Mouse (Mus musculus) ES-Bruce4 (cell line): ENCODE results near the gene Vmn1r55.

Experiments
- CTCF ChIP-seq: IDR thresholded peaks from one replicate; pipeline ENCODE4 v1.8.1; 2011; ENCODE audit warnings: low read depth, low read length
- POLR2A ChIP-seq: IDR thresholded peaks from one replicate; pipeline ENCODE4 v1.8.1; 2011; ENCODE audit warnings: low read length; ENCODE audit not compliant: insufficient read depth

DNA sequence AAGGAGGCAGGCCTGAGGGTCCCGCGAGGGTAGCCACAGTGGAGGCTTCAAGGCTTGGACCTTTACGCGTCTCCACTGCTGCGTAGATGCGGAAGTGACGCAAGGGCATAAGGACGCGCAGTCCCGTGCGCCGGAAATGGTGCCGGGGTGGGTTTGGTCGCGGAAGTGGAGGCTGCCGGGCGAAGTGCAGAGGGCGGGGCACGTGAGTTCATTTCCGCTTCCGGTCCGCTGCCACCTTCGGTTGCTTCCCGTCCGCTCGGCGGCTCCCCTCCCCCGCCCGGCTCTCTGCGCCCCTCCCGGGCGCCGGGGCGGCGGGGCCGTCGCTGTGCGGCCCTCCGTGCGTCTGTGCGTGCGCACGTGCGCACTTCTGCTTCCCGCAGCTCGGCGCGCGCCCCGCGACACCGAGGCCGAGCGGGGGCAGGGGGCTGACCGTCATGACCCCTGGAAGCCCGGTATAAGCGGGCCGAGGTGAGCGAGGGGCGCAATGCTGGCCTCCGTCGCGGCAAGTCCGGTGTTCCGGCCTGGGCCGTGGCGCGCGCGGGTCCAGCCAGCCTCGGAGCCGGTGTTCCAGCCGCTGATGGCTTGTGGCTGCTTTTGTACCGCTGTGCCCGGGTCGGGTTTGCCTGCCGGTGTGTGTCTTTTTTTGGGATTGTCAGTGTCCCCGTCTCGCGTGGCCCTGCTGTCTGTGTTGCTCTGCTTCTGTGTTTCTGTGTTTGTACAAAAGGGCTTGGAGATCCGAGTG, 69.3 kb downstream of the Vmn1r55 start, which contains the start of gene Epn1:
- TF ChIP-seq POLR2A (no peak), CTCF (no peak)
